Mouse (Mus musculus): ENCODE measurements around the gene Cyp4f37. TPM values are rescaled to one million over a fixed set of nuclear protein-coding genes. Genes with fewer than 3 reads are reported as not detected.

Gene Cyp4f37
- polyA plus RNA-seq, 1 experiment from 2014 or later = not detected

GRCm38 (mm10) chr17:32636341-32636740 is 15.2 kb downstream of the Cyp4f37 start:
- Histone ChIP-seq H3K27ac (no peak overlapping the region), H3K9ac (no peak overlapping the region), H3K4me2 (no peak overlapping the region), H3K36me3 (replicated peaks) (no peaks in the 10 kb centered on the region), H3K4me3 (replicated peaks) (no peak overlapping the region), H3K4me1 (peaks cover 8% of the 10 kb centered on the region; the same call in 1 of the 2 replicates), H3K27me3 (0 out of 2 replicates have a peak, but pooled peaks cover 4% of the 10 kb centered on the region), H3K9me3 (no peaks in the 10 kb centered on the region)
- WGBS = 46% methylated on average over 3 of the region's 3 CpGs
- no peak for ATAC-seq (ENCODE audit: low FRiP score)

- Histone ChIP-seq H3K9me3 (no peaks in the 10 kb centered on the region), H3K27ac (no peak overlapping the region), H3K36me3 (replicated peaks) (no peaks in the 10 kb centered on the region), H3K9ac (no peak overlapping the region), H3K4me2 (no peak overlapping the region), H3K27me3 (0 out of 2 replicates have a peak, but pooled peaks cover 4% of the 10 kb centered on the region), H3K4me1 (peaks cover 8% of the 10 kb centered on the region; the same call in 1 of the 2 replicates), H3K4me3 (replicated peaks) (no peak overlapping the region)
- ATAC-seq (ENCODE audit: low FRiP score) = no peak
- 81% methylated on average over 2 of the region's 2 CpGs for WGBS
Observed at GRCm38 (mm10) chr17:32637151-32637550, 16.0 kb downstream of the Cyp4f37 start.

GRCm38 (mm10) chr17:32646631-32647030 is 25.5 kb downstream of the Cyp4f37 start:
- Histone ChIP-seq H3K9ac (no peak overlapping the region), H3K36me3 (replicated peaks) (no peaks in the 10 kb centered on the region), H3K4me1 (no peaks in the 10 kb centered on the region), H3K27me3 (no peaks in the 10 kb centered on the region), H3K27ac (no peak overlapping the region), H3K9me3 (no peaks in the 10 kb centered on the region), H3K4me3 (replicated peaks) (no peak overlapping the region), H3K4me2 (no peak overlapping the region)
- no peak for ATAC-seq (ENCODE audit: low FRiP score)
- 86% methylated on average over 4 of the region's 4 CpGs for WGBS

- Histone ChIP-seq H3K9me3 (no peaks in the 10 kb centered on the region), H3K27ac (no peak overlapping the region), H3K4me3 (replicated peaks) (no peak overlapping the region), H3K9ac (no peak overlapping the region), H3K4me2 (no peak overlapping the region), H3K36me3 (replicated peaks) (no peaks in the 10 kb centered on the region), H3K4me1 (no peaks in the 10 kb centered on the region), H3K27me3 (no peaks in the 10 kb centered on the region)
- ATAC-seq (ENCODE audit: low FRiP score) = no peak
- 97% methylated on average over 4 of the region's 4 CpGs for WGBS
Observed at GRCm38 (mm10) chr17:32653860-32654259, 32.8 kb downstream of the Cyp4f37 start.

DNA sequence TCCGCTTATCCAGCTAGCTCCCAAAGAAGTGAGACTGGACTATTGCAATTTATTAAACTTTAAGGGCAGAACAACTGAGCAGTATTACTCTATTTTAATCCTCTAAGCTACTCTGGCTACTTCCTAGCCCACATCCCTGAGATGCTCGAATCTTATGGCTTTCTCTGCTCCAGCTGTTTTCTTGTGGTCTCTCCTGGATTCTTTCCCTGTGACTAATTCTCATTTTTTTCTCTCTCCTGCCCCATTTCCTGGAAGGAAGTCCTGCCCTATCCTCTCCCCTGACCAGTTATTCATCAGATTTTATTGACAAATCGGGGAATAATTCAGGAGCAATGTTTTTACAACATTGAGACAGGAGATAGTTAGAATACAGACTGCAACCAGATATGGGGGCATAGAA is 35.9 kb downstream of the Cyp4f37 start:
- Histone ChIP-seq H3K9me3 (no peaks in the 10 kb centered on the region), H3K4me3 (replicated peaks) (no peak overlapping the region), H3K27ac (no peak overlapping the region), H3K36me3 (replicated peaks) (no peaks in the 10 kb centered on the region), H3K4me1 (no peaks in the 10 kb centered on the region), H3K27me3 (no peaks in the 10 kb centered on the region), H3K4me2 (no peak overlapping the region), H3K9ac (no peak overlapping the region)
- ATAC-seq (ENCODE audit: low FRiP score) = no peak
- WGBS = 79% methylated on average over 3 of the region's 3 CpGs

DNA sequence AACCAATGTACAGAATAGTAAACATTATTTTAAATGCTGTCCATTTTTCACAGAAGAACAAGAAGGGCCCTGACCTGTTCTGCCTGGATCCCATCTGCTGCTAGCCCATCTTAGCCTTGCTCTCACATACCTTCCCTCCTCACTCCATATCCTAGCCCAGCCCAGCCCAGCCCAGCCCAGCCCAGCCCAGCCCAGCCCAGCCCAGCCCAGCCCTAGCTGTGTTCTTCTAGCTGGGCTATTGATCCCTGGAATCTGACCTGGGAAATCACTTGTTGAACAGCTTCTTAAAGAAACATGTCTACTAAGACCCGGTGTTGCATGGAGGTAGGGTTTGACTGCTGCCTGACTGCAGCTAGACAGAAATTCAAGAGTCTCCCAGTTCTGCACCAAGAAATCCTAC is 37.1 kb downstream of the Cyp4f37 start:
- H3K36me3 ChIP-seq (replicated peaks) = no peaks in the 10 kb centered on the region
- no peaks in the 10 kb centered on the region for H3K4me1 ChIP-seq
- ATAC-seq (ENCODE audit: low FRiP score) = no peak
- WGBS = 77% methylated on average over 1 of the region's 1 CpGs
- H3K4me2 ChIP-seq = no peak overlapping the region
- H3K27ac ChIP-seq = no peak overlapping the region
- H3K9ac ChIP-seq = no peak overlapping the region
- no peaks in the 10 kb centered on the region for H3K9me3 ChIP-seq
- no peak overlapping the region for H3K4me3 ChIP-seq (replicated peaks)
- H3K27me3 ChIP-seq = no peaks in the 10 kb centered on the region

DNA sequence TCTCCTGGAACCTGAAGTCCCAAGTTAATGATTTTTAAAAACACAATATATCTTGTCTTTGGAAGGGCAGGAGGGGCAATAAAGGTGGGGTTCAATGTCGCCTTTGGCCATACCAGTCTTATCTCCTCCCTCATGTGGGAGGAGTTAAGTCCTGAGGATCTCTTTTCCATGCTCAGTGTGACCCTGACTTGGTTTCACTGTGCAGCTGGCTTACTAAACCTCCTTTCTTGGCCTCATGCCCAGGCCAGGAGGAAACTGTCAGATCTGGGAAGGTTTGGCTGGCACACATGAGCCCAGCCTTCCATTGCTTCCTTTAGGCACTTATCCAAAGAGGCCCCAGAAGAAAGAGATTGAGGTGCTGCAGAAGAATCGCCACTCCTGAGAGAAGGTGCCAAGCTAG is 37.6 kb downstream of the Cyp4f37 start, which contains the start of gene Cyp4f40:
Gene Cyp4f40, plus strand, starts transcription at position 189 of the 400 bp plus-strand sequence.
- WGBS = 64% methylated on average over 2 of the region's 2 CpGs

DNA sequence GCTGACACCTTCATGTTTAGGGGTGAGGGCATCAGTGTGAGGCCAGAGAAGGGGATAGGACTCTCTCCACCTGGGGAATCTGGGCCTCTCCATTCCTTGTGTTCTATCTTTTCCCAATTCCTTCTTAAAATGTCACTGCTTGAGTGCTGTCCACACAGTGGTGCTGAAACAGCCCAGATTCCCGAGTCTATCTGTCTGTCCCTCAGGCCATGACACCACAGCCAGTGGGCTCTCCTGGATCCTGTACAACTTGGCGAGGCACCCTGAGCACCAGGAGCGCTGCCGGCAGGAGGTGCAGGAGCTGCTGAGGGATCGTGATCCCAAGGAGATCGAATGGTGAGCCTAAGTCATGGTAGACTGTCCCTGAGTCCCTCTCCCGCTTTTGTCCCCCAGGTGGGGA is 52.9 kb downstream of the Cyp4f37 start:
- H3K27ac ChIP-seq = no peak overlapping the region
- no peak overlapping the region for H3K9ac ChIP-seq
- peaks cover 4% of the 10 kb centered on the region for H3K27me3 ChIP-seq
- no peaks in the 10 kb centered on the region for H3K4me1 ChIP-seq
- ATAC-seq (ENCODE audit: low FRiP score) = no peak
- no peak overlapping the region for H3K4me3 ChIP-seq (replicated peaks)
- no peak overlapping the region for H3K4me2 ChIP-seq
- H3K36me3 ChIP-seq (replicated peaks) = no peaks in the 10 kb centered on the region
- no peaks in the 10 kb centered on the region for H3K9me3 ChIP-seq
- 72% methylated on average over 7 of the region's 7 CpGs for WGBS

More for the DNA sequence above, 37.6 kb downstream of the Cyp4f37 start, which contains the start of gene Cyp4f40:
- Histone ChIP-seq H3K27me3 (no peaks in the 10 kb centered on the region), H3K9ac (no peak within 1 kb of the TSS), H3K4me2 (no peak within 1 kb of the TSS), H3K4me3 (replicated peaks) (no peak within 1 kb of the TSS), H3K36me3 (replicated peaks) (no peaks in the 10 kb centered on the region), H3K27ac (no peak within 1 kb of the TSS), H3K4me1 (no peaks in the 10 kb centered on the region), H3K9me3 (no peaks in the 10 kb centered on the region)
- ATAC-seq (ENCODE audit: low FRiP score) = no peak

DNA sequence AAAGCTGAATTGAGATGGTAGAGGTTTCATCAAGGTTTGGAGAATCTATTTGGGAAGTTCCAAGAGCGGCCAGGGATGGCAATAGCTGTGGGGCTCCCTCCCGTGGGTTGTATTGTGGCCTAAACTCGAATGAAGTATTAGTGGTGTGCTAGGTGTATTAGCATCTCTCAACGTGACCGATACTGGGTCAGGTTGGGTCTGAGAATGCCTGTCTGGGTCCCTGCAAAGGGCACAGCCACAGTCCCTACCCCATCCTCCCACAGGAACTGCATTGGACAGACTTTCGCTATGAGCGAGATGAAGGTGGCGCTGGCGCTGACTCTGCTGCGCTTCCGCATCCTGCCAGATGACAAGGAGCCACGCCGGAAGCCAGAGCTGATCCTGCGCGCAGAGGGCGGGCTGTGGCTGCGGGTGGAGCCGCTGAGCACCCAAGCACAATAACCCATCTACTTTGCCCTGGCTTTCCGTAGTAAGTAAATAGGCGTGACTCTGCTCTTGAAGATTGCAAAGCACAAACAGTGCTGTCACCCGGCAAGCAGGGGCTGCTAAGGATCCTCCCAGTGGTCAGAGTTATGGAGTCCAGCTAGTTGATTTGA is 55.0 kb downstream of the Cyp4f37 start:
- no peaks in the 10 kb centered on the region for H3K9me3 ChIP-seq
- H3K36me3 ChIP-seq (replicated peaks) = no peaks in the 10 kb centered on the region
- no peaks in the 10 kb centered on the region for H3K4me1 ChIP-seq
- H3K4me2 ChIP-seq = 0 out of 2 replicates have a peak overlapping the region, but pooled peaks have one; percentile 6
- no peak overlapping the region for H3K9ac ChIP-seq
- H3K27ac ChIP-seq = no peak overlapping the region
- peaks cover 4% of the 10 kb centered on the region for H3K27me3 ChIP-seq
- WGBS = 46% methylated on average over 21 of the region's 21 CpGs
- ATAC-seq (ENCODE audit: low FRiP score) = no peak
- H3K4me3 ChIP-seq (replicated peaks) = no peak overlapping the region

GRCm38 (mm10) chr17:32680404-32680803 is 59.3 kb downstream of the Cyp4f37 start:
- WGBS = 35% methylated on average over 2 of the region's 2 CpGs
- Histone ChIP-seq H3K27ac (no peak overlapping the region), H3K4me1 (peaks cover 4% of the 10 kb centered on the region), H3K4me3 (replicated peaks) (no peak overlapping the region), H3K9me3 (no peaks in the 10 kb centered on the region), H3K4me2 (no peak overlapping the region), H3K27me3 (peaks cover 4% of the 10 kb centered on the region), H3K36me3 (replicated peaks) (no peaks in the 10 kb centered on the region), H3K9ac (no peak overlapping the region)
- ATAC-seq (ENCODE audit: low FRiP score) = no peak

GRCm38 (mm10) chr17:32685048-32685750 is 64.1 kb downstream of the Cyp4f37 start, which contains the start of gene Cyp4f15:
Cyp4f15 (plus strand) TSS chr17:32685627.
- Histone ChIP-seq H3K27me3 (no peaks in the 10 kb centered on the region), H3K36me3 (replicated peaks) (no peaks in the 10 kb centered on the region), H3K9ac (no peak within 1 kb of the TSS), H3K27ac (no peak within 1 kb of the TSS), H3K9me3 (no peaks in the 10 kb centered on the region), H3K4me1 (peaks cover 10% of the 10 kb centered on the region), H3K4me2 (no peak within 1 kb of the TSS), H3K4me3 (replicated peaks) (no peak within 1 kb of the TSS)
- 15% methylated on average over 7 of the region's 7 CpGs for WGBS
- ATAC-seq (ENCODE audit: low FRiP score) = no peak
